Mouse (Mus musculus): ENCODE data around the gene Etl4.

- TF ChIP-seq CTCF (IDR thresholded peaks at IDR 0.05; ENCODE audit: control insufficient read depth, insufficient read depth, low read length), result no peak
- TF ChIP-seq POLR2A (IDR thresholded peaks at IDR 0.05; ENCODE audit: borderline replicate concordance, control insufficient read depth, low read depth, low read length), result no peak
Observed at GRCm38 (mm10) chr2:20450945-20451344, 541.4 kb downstream of the Etl4 start.

Data from bone marrow, adult 2 months (tissue).